Comparison of ENCODE assay signal across 15 mouse cellular contexts in genomic region chr8:122084145-122084544, GRCm38 (mm10).
"Had no signal": no experiment of that assay in that cellular context is flagged by ENCODE, and none has a peak within 500 bp of the region (broad histone marks: within the 10 kb centered on the region; RNA-seq: fewer than 3 reads in every experiment).

No protein-coding gene starts in this region.

- H3K27ac ChIP-seq: lung, embryonic 15.5 days; macrophage; midbrain, embryonic 12.5 days; neural tube, embryonic 12.5 days; stomach, embryonic 15.5 days; stomach, postnatal 0 days had no signal

- DNase-seq: liver, postnatal 0 days; lung, adult 2 months; lung, postnatal 14 days; lung, postnatal 36 days; midbrain, embryonic 14.5 days; thymus, adult 2 months; thymus, postnatal 25 days; thymus, postnatal 4 days had no signal

- H3K4me3 ChIP-seq: lung, embryonic 15.5 days; megakaryocyte, embryonic 14.5 days; midbrain, embryonic 12.5 days; neural tube, embryonic 12.5 days; stomach, embryonic 15.5 days had no signal
